Mouse (Mus musculus) spleen, adult 10 weeks (tissue): ENCODE data around the gene Rtkn2. TPM values are rescaled to one million over a fixed set of nuclear protein-coding genes. Genes with fewer than 3 reads are reported as not detected.

ENCODE experiments used
- polyA plus RNA-seq: library from polyadenylated mRNA; stranded (reverse); fragments of 350-450 nt; fragmentation: Illumina TruSeq; extraction: RNeasy Lipid Tissue Mini Kit (QIAGEN cat#74804); gene quantifications from one replicate; pipeline ENCODE4 v1.2.3, GENCODE M21; 2015; ENCODE audit warnings: low replicate concordance; ENCODE audit not compliant: insufficient read depth

Rtkn2 gene
- polyA plus RNA-seq = 0.23 TPM

DNA sequence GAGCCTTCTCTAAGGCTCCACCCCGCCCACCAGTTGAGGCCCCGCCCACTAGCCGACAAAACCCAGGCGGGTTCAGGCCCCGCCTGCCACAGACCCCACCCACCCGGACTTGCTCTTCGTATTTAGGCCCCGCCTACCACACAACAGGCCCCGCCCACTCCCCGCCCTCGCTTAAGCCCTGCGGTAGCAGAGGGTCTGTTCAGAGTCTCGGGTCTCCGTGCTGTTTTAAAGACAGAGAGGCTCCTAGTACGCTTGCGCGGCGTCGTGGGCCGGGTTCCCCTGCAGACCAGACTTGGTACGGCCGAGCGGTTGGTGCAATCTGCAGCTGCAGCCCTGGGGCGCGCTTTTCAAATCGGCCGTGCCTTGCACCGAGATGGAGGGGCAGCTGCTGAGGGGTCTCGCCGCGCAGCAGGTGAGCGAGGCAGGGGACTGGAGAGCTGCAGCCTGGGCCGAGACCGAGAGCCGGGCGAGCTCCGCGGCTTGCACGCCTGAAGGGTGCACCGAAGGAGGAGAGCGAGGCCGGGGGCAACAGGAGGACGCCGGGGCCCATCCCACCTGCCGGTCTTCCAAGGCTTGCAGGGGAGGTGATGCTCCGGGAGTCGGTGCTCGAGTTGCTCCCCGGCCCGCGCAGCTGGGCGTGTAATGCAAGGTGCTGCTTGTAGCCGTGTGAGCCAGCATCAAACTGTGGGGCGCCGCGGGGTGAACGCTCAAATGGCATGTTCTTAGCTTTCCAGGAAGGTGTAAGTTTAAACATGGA, at the start of gene Rtkn2:
Gene Rtkn2 (plus strand): TSS at position 170 of the 757 bp plus-strand sequence.

Other genes with a start within 250 kb of the Rtkn2 start
- 0.75 TPM for gene Zfp365, start 66.9 kb upstream of the Rtkn2 start, polyA plus RNA-seq